8 mouse cellular contexts compared by ENCODE assay signal in the genomic region with DNA sequence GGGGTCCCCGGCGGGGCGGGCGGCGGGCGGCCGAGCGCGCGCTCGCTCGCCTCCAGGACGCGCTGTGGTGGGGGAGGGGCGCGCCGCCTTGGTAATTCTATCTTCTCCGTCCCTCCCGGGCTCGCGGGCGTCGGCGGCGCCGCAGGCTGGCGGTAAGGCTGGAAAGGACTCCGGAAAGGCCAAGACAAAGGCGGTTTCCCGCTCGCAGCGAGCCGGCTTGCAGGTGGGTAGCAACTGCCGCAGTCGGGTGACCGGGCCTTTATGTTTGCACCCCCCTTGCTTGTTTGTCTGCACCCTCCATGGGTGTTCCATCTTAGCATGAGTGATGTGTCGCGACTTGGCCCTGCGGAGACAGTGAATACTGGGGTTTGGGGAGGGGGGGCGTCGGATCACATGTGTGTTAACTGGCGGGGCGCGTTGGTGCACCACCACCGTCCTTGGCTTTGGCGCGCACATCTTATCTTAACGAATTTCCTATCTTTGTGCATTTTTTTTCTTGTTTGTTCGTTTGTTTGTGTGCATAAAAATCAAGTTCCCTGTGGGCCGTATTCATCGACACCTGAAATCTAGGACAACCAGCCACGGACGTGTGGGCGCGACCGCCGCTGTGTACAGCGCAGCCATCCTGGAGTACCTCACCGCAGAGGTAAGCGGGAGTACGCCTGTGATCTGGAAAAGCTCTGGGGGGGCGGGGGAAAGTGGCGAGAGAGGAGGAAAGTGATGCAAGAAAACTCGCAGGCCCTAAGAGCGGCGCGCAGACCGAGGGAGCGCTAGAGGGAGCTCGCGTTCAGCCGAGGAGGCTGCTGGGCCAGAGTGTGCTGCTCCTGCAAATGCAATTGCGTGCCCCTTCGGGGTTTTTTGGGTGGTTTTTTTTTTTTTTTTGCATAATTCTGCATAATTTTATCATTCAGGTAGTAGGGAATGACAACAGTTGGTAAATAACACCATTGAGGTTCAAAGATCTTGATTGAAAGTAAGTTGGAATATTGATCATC. TPM values are rescaled to one million over a fixed set of nuclear protein-coding genes. Genes with fewer than 3 reads are reported as not detected.
DNase-seq lines count a peak whose midpoint lies in the region; ATAC-seq and TF ChIP-seq lines count a peak whose summit lies in the region.

No protein-coding gene starts in this region.

- H3K4me1 ChIP-seq in hindbrain, embryonic 15.5 days (replicated peaks) = peaks cover 34% of the 10 kb centered on the region

- ATAC-seq in activated CD4-positive, CD25-positive, alpha-beta regulatory T cell, adult 4 months = peak; percentile 49
- ATAC-seq in hindbrain, embryonic 15.5 days (ENCODE audit: low FRiP score, low read depth) = peak; percentile 52

- H3K36me3 ChIP-seq in hindbrain, embryonic 15.5 days = no peaks in the 10 kb centered on the region
- no peaks in the 10 kb centered on the region for H3K36me3 ChIP-seq in macrophage (ENCODE audit: inconsistent target)

- peak overlapping the region; percentile 94 for H3K9ac ChIP-seq in hindbrain, embryonic 15.5 days

- H3K4me3 ChIP-seq in hindbrain, embryonic 15.5 days = peak overlapping the region; percentile 93
- peak overlapping the region; percentile 87 for H3K4me3 ChIP-seq in left cerebral cortex, adult 2 months
- H3K4me3 ChIP-seq in macrophage (ENCODE audit: inconsistent target) = peak overlapping the region; percentile 77

- intact Hi-C loops in left cerebral cortex, adult 2 months (cut with DNase I) = loop anchor here (5.0 kb wide), 3 partner anchors 127 to 577 kb away; a partner anchor contains a TSS

- peaks cover 36% of the 10 kb centered on the region for H3K79me2 ChIP-seq in macrophage (ENCODE audit: inconsistent target)

- H3K27ac ChIP-seq in hindbrain, embryonic 15.5 days (replicated peaks) = peak overlapping the region; percentile 97
- peak overlapping the region; percentile 96 for H3K27ac ChIP-seq in left cerebral cortex, adult 2 months
- peak overlapping the region; percentile 75 for H3K27ac ChIP-seq in macrophage

- H3K4me2 ChIP-seq in hindbrain, embryonic 15.5 days = peak overlapping the region; percentile 64

- TF ChIP-seq CTCF in left cerebral cortex, adult 2 months (IDR thresholded peaks at IDR 0.05) = peak; percentile 83

- DNase-seq in cerebellum, postnatal 4 days (ENCODE audit: low spot score in 2 of 2) = peak; percentile 81 to 90
- DNase-seq in gastrocnemius, adult 18-20 months (ENCODE audit: low spot score) = peak; percentile 87
- DNase-seq in left cerebral cortex, adult 2 months (ENCODE audit: extremely low spot score in 1 of 2, low spot score in 2 of 2) = peak; percentile 89
- DNase-seq in right cerebral cortex, adult 18-20 months = peak; percentile 90
- DNase-seq in urinary bladder, adult 2 months (ENCODE audit: low spot score) = peak; percentile 65

- no peaks in the 10 kb centered on the region for H3K27me3 ChIP-seq in hindbrain, embryonic 15.5 days

- WGBS in hindbrain, embryonic 15.5 days = under 1% methylated on average over 60 of the region's 74 CpGs
- under 1% methylated on average over 62 of the region's 74 CpGs for WGBS in macrophage (ENCODE audit: missing documents)

- no peaks in the 10 kb centered on the region for H3K9me3 ChIP-seq in hindbrain, embryonic 15.5 days

RNA-seq across cellular contexts. Expression of a gene that starts 1.0 kb away (rescaled TPM):
- 1,000 to 10,000 TPM; 1,823 to 2,009 TPM for polyA plus RNA-seq in activated CD4-positive, CD25-positive, alpha-beta regulatory T cell, adult 4 months (2017; shearing (Covaris generic))
- total RNA-seq in gastrocnemius, adult 18-20 months (2021) = 10 to 100 TPM; 56.4 to 59.8 TPM
- 730 and 843 TPM in 2 replicates for polyA plus RNA-seq in hindbrain, embryonic 15.5 days (2015; fragmentation: Nextera tagmentation; extraction: Ambion mirVana)
- 100 to 1,000 TPM; 168 to 196 TPM for total RNA-seq in left cerebral cortex, adult 2 months (2021)
- total RNA-seq in macrophage (2018; cell fraction: chromatin; rRNA removed) = 10 to 100 TPM; 20.2 to 78.1 (median 45.3) TPM
- total RNA-seq in macrophage (2018; cell fraction: cytosol; rRNA removed) = 100 to 1,000 TPM; 120 to 200 (median 162) TPM
- 100 to 1,000 TPM in 6 of 26 experiments, 10 to 100 TPM in 20; 39.3 to 168 (median 74.9) TPM for total RNA-seq in macrophage (2018; cell fraction: nucleus; rRNA removed)
- 124 to 262 TPM (median 236 TPM) in 3 replicates for polyA plus RNA-seq in macrophage (2018)
- 505 and 565 TPM in 2 replicates for polyA plus RNA-seq in urinary bladder, adult 2 months (2012; rRNA removed)

RNA-seq across cellular contexts. Expression of a gene that starts 2.2 kb away (rescaled TPM):
- polyA plus RNA-seq in activated CD4-positive, CD25-positive, alpha-beta regulatory T cell, adult 4 months (2017; shearing (Covaris generic)) = 1 to 10 TPM; 2.8 to 3.9 TPM
- total RNA-seq in gastrocnemius, adult 18-20 months (2021) = 1 to 10 TPM; 7.1 to 7.7 TPM
- polyA plus RNA-seq in hindbrain, embryonic 15.5 days (2015; fragmentation: Nextera tagmentation; extraction: Ambion mirVana) = 16.7 and 17.7 TPM in 2 replicates
- total RNA-seq in left cerebral cortex, adult 2 months (2021) = 10 to 100 TPM; 44.5 to 47.6 TPM
- total RNA-seq in macrophage (2018; cell fraction: chromatin; rRNA removed) = 100 to 1,000 TPM in 4 of 26 experiments, 10 to 100 TPM in 22; 18.1 to 133 (median 45.6) TPM
- 10 to 100 TPM in 25 of 26 experiments, 1 to 10 TPM in 1; 10.0 to 52.7 (median 19.8) TPM for total RNA-seq in macrophage (2018; cell fraction: cytosol; rRNA removed)
- total RNA-seq in macrophage (2018; cell fraction: nucleus; rRNA removed) = 100 to 1,000 TPM in 2 of 26 experiments, 10 to 100 TPM in 24; 15.0 to 122 (median 33.7) TPM
- polyA plus RNA-seq in macrophage (2018) = 20.4 to 33.0 TPM (median 25.9 TPM) in 3 replicates
- polyA plus RNA-seq in urinary bladder, adult 2 months (2012; rRNA removed) = 7.9 and 8.8 TPM in 2 replicates

RNA-seq across cellular contexts. Expression of a gene that starts 53.0 kb away (rescaled TPM):
- 10 to 100 TPM; 69.7 to 81.8 TPM for polyA plus RNA-seq in activated CD4-positive, CD25-positive, alpha-beta regulatory T cell, adult 4 months (2017; shearing (Covaris generic))
- total RNA-seq in gastrocnemius, adult 18-20 months (2021) = 10 to 100 TPM; 46.6 to 50.5 TPM
- polyA plus RNA-seq in hindbrain, embryonic 15.5 days (2015; fragmentation: Nextera tagmentation; extraction: Ambion mirVana) = 126 and 130 TPM in 2 replicates
- total RNA-seq in left cerebral cortex, adult 2 months (2021) = 10 to 100 TPM; 68.4 to 73.2 TPM
- total RNA-seq in macrophage (2018; cell fraction: chromatin; rRNA removed) = 100 to 1,000 TPM in 25 of 26 experiments, 10 to 100 TPM in 1; 84.2 to 338 (median 182) TPM
- total RNA-seq in macrophage (2018; cell fraction: cytosol; rRNA removed) = 100 to 1,000 TPM in 25 of 26 experiments, 10 to 100 TPM in 1; 98.0 to 162 (median 137) TPM
- 100 to 1,000 TPM in 23 of 26 experiments, 10 to 100 TPM in 3; 92.8 to 273 (median 149) TPM for total RNA-seq in macrophage (2018; cell fraction: nucleus; rRNA removed)
- 132 to 168 TPM (median 156 TPM) in 3 replicates for polyA plus RNA-seq in macrophage (2018)
- 81.4 and 102 TPM in 2 replicates for polyA plus RNA-seq in urinary bladder, adult 2 months (2012; rRNA removed)

Comparison
In these comparisons a context has a peak if more than half of its experiments do, and no peak if none do; other contexts are left out.
1. Peak in every context shown above with its lines: DNase-seq, ATAC-seq, H3K4me3 ChIP-seq and H3K27ac ChIP-seq.